Comparison of ENCODE assay signal across 23 mouse cellular contexts in genomic region chr11:108156107-108156506, GRCm38 (mm10).
A peak's percentile ranks its signal among the peaks of the same experiment; 100 is the strongest.
DNase-seq lines count a peak whose midpoint lies in the region; ATAC-seq and TF ChIP-seq lines count a peak whose summit lies in the region.
"Had no signal": no experiment of that assay in that cellular context is flagged by ENCODE, and none has a peak within 500 bp of the region (broad histone marks: within the 10 kb centered on the region; RNA-seq: fewer than 3 reads in every experiment).

No protein-coding gene starts in this region.

- no peak for ATAC-seq in lung, postnatal 0 days
- ATAC-seq in monocyte, adult 5-6 weeks (replicated peaks; ENCODE audit: insufficient number of reproducible peaks, low FRiP score, low TSS enrichment, poor library complexity, severe bottlenecking) = no peak
- ATAC-seq: activated CD4-positive, CD25-positive, alpha-beta regulatory T cell, adult 4 months; forebrain, embryonic 13.5 days; forebrain, embryonic 15.5 days; forebrain, postnatal 0 days had no signal

- peak; percentile 29 for DNase-seq in heart, adult 11 months
- no peak for DNase-seq in heart, postnatal 14 days
- no peak for DNase-seq in lung, postnatal 0 days (ENCODE audit: low spot score)
- no peak for DNase-seq in lung, postnatal 14 days
- DNase-seq in ES-CJ7 (ENCODE audit: low read depth, low spot score) = peak; percentile 13
- no peak for DNase-seq in limb, embryonic 10.5 days (ENCODE audit: low spot score)
- no peak for DNase-seq in spleen, postnatal 14 days (ENCODE audit: low spot score in 2 of 2)
- DNase-seq: adrenal gland, adult 8-10 months; adrenal gland, postnatal 14 days; adrenal gland, postnatal 36 days; B cell, adult 2 months; cerebellum, adult 11-12 months; cerebellum, adult 2 months; cerebellum, adult 9-10 months; cerebellum, postnatal 10 days; cerebellum, postnatal 25 days; forebrain, postnatal 0 days had no signal

- no peak overlapping the region for H3K4me2 ChIP-seq in lung, postnatal 0 days (replicated peaks; ENCODE audit: low read depth, low read length)
- H3K4me2 ChIP-seq: embryonic facial prominence, embryonic 12.5 days; forebrain, embryonic 13.5 days; forebrain, embryonic 15.5 days had no signal

- no peaks in the 10 kb centered on the region for H3K27me3 ChIP-seq in lung, postnatal 0 days (replicated peaks; ENCODE audit: insufficient read depth, low read length)
- H3K27me3 ChIP-seq in limb, embryonic 10.5 days (ENCODE audit: low read depth, poor library complexity, severe bottlenecking) = no peaks in the 10 kb centered on the region
- H3K27me3 ChIP-seq: embryonic facial prominence, embryonic 12.5 days; forebrain, embryonic 13.5 days; forebrain, embryonic 15.5 days had no signal

- WGBS in lung, postnatal 0 days = 69% methylated on average over 5 of the region's 5 CpGs
- 69% methylated on average over 5 of the region's 5 CpGs for WGBS in limb, embryonic 10.5 days

- TF ChIP-seq CTCF in lung, postnatal 0 days (IDR thresholded peaks at IDR 0.05) = no peak

- H3K4me3 ChIP-seq in lung, postnatal 0 days (ENCODE audit: low read depth, low read length) = no peak overlapping the region
- H3K4me3 ChIP-seq in limb, embryonic 10.5 days = no peak overlapping the region
- H3K4me3 ChIP-seq: embryonic facial prominence, embryonic 10.5 days; embryonic facial prominence, embryonic 12.5 days; forebrain, embryonic 13.5 days; forebrain, embryonic 15.5 days had no signal

- no peak overlapping the region for H3K9ac ChIP-seq in lung, postnatal 0 days (replicated peaks; ENCODE audit: low read depth)
- H3K9ac ChIP-seq: embryonic facial prominence, embryonic 12.5 days; forebrain, embryonic 13.5 days; forebrain, embryonic 15.5 days; forebrain, postnatal 0 days had no signal

- no peaks in the 10 kb centered on the region for H3K36me3 ChIP-seq in lung, postnatal 0 days (ENCODE audit: insufficient read depth, low read length)
- H3K36me3 ChIP-seq in limb, embryonic 10.5 days = no peaks in the 10 kb centered on the region
- H3K36me3 ChIP-seq: embryonic facial prominence, embryonic 10.5 days; embryonic facial prominence, embryonic 12.5 days; forebrain, embryonic 15.5 days had no signal

- TF ChIP-seq EP300 in lung, postnatal 0 days (IDR thresholded peaks at IDR 0.05) = no peak

- H3K9me3 ChIP-seq in lung, postnatal 0 days (ENCODE audit: low read length) = no peaks in the 10 kb centered on the region
- H3K9me3 ChIP-seq in limb, embryonic 10.5 days (replicated peaks) = no peaks in the 10 kb centered on the region
- H3K9me3 ChIP-seq: embryonic facial prominence, embryonic 12.5 days; forebrain, embryonic 15.5 days had no signal

- intact Hi-C loops in heart, postnatal 14 days (cut with DNase I) = no loop called here

- 0 out of 2 replicates have a peak overlapping the region, but pooled peaks have one; percentile 12 for H3K27ac ChIP-seq in lung, postnatal 0 days (ENCODE audit: low read length)
- H3K27ac ChIP-seq in limb, embryonic 10.5 days = 0 out of 2 replicates have a peak overlapping the region, but pooled peaks have one; percentile 28
- H3K27ac ChIP-seq: embryonic facial prominence, embryonic 12.5 days; forebrain, embryonic 13.5 days; forebrain, embryonic 15.5 days had no signal

- no peaks in the 10 kb centered on the region for H3K4me1 ChIP-seq in lung, postnatal 0 days (ENCODE audit: insufficient read depth, low read depth, low read length)
- peaks cover 26% of the 10 kb centered on the region for H3K4me1 ChIP-seq in limb, embryonic 10.5 days

Comparison
In these comparisons a context has a peak if more than half of its experiments do, and no peak if none do; other contexts are left out.
1. DNase-seq: peak in heart, adult 11 months (single experiment) and ES-CJ7 (single experiment); none in heart, postnatal 14 days (0 of 2), lung, postnatal 0 days (single experiment), lung, postnatal 14 days (single experiment), limb, embryonic 10.5 days (single experiment) and spleen, postnatal 14 days (0 of 2).